Mouse (Mus musculus): Measurements from ENCODE around the gene Olfr417. TPM values are rescaled to one million over a fixed set of nuclear protein-coding genes. Genes with fewer than 3 reads are reported as not detected.

Olfr417 gene
- polyA plus RNA-seq, 1 experiment, result not detected

DNA sequence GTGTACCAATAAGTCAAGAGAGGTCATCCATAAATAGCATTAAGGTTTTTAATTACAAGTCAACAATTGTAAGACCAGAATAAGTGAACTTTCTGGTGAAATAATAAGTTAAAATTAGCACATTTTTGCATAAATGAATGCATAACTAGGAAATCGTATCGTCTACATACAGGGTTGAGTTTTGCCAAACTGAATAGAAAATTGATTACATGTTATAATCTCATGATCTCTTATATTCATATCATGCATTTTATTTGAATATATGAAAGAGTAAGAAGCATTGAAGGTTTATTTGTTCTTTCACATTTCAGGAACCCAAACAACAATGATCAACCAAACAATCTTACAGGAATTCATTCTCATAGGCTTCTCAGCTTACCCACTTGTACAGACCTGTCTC lies 25.8 kb downstream of the Olfr417 start, which contains the start of gene Olfr248:
TSS of gene Olfr248 (plus strand) at position 301 of the 400 bp plus-strand sequence.
- Histone ChIP-seq H3K27me3 (ENCODE audit: control insufficient read depth, insufficient read depth, low read length, poor library complexity, severe bottlenecking) (no peaks in the 10 kb centered on the region), H3K4me3 (ENCODE audit: low read depth, low read length) (no peak within 1 kb of the TSS), H3K9ac (ENCODE audit: low read depth, poor library complexity, severe bottlenecking) (no peak within 1 kb of the TSS), H3K9me3 (replicated peaks; ENCODE audit: control insufficient read depth, insufficient read depth, low read length, poor library complexity, severe bottlenecking) (no peaks in the 10 kb centered on the region), H3K4me1 (ENCODE audit: control insufficient read depth, insufficient read depth, low read length) (no peaks in the 10 kb centered on the region), H3K36me3 (ENCODE audit: control insufficient read depth, insufficient read depth, low read length, poor library complexity, severe bottlenecking) (no peaks in the 10 kb centered on the region), H3K27ac (ENCODE audit: insufficient read depth, low read length) (no peak within 1 kb of the TSS)
- TF ChIP-seq EP300 (IDR thresholded peaks at IDR 0.05; ENCODE audit: insufficient read depth, low read depth, low read length) (no peak), CTCF (IDR thresholded peaks at IDR 0.05; ENCODE audit: low read depth, low read length) (no peak), POLR2A (IDR thresholded peaks at IDR 0.05; ENCODE audit: insufficient read depth, low read length) (no peak)

DNA sequence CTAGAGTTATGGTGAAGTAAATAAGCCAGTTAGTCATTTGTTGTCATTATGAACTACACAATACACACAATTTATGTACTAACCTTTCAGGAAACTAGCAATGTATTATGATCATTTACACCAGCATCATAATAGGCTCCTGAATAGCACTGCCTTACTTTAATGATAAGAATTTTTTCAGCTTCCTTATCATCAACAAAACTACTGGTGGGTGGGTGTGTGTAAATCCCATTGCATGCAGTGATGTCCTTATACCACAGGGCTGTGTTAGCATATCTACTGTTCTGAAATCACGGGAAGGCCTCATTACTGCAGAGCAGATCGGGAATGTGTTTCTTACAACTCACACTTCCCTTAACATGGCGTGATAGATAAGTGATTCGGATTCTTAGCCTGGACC lies 58.0 kb downstream of the Olfr417 start:
- Histone ChIP-seq H3K9me3 (replicated peaks; ENCODE audit: control insufficient read depth, insufficient read depth, low read length, poor library complexity, severe bottlenecking) (no peaks in the 10 kb centered on the region), H3K27me3 (ENCODE audit: control insufficient read depth, insufficient read depth, low read length, poor library complexity, severe bottlenecking) (no peaks in the 10 kb centered on the region), H3K4me1 (ENCODE audit: control insufficient read depth, insufficient read depth, low read length) (peaks cover 2% of the 10 kb centered on the region), H3K4me3 (ENCODE audit: low read depth, low read length) (no peak overlapping the region), H3K36me3 (ENCODE audit: control insufficient read depth, insufficient read depth, low read length, poor library complexity, severe bottlenecking) (no peaks in the 10 kb centered on the region), H3K27ac (ENCODE audit: insufficient read depth, low read length) (no peak overlapping the region), H3K9ac (ENCODE audit: low read depth, poor library complexity, severe bottlenecking) (no peak overlapping the region)
- TF ChIP-seq CTCF (IDR thresholded peaks at IDR 0.05; ENCODE audit: low read depth, low read length) (no peak), EP300 (IDR thresholded peaks at IDR 0.05; ENCODE audit: insufficient read depth, low read depth, low read length) (no peak), POLR2A (IDR thresholded peaks at IDR 0.05; ENCODE audit: insufficient read depth, low read length) (no peak)

DNA sequence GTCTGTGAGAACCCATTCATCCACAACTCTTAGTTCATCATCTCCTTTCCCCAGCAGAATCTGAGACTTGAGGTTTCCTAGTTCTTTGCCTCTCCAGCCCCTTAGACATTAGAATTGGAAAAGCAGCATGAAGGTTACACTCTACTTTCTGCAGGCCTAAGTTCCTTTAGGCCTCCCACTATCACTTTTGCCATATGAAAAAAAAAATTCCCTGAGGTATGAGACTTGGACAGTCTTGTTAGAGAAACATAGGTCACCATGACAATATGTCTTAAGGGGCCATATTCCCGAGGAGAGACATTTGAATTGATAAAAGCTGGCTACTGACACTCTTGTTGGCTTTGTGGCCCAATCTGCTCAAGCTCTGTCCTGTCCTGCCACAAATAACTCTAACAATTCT lies 58.8 kb downstream of the Olfr417 start, which contains the start of gene Olfr414:
TSS of gene Olfr414 (plus strand) at position 301 of the 400 bp plus-strand sequence.
- H3K36me3 ChIP-seq (ENCODE audit: control insufficient read depth, insufficient read depth, low read length, poor library complexity, severe bottlenecking), result no peaks in the 10 kb centered on the region
- no peak within 1 kb of the TSS for H3K9ac ChIP-seq (ENCODE audit: low read depth, poor library complexity, severe bottlenecking)
- TF ChIP-seq CTCF (IDR thresholded peaks at IDR 0.05; ENCODE audit: low read depth, low read length), result no peak
- no peak for TF ChIP-seq EP300 (IDR thresholded peaks at IDR 0.05; ENCODE audit: insufficient read depth, low read depth, low read length)
- TF ChIP-seq POLR2A (IDR thresholded peaks at IDR 0.05; ENCODE audit: insufficient read depth, low read length), result no peak
- peaks cover 2% of the 10 kb centered on the region for H3K4me1 ChIP-seq (ENCODE audit: control insufficient read depth, insufficient read depth, low read length)
- H3K27ac ChIP-seq (ENCODE audit: insufficient read depth, low read length), result no peak within 1 kb of the TSS
- H3K9me3 ChIP-seq (replicated peaks; ENCODE audit: control insufficient read depth, insufficient read depth, low read length, poor library complexity, severe bottlenecking), result no peaks in the 10 kb centered on the region
- no peak within 1 kb of the TSS for H3K4me3 ChIP-seq (ENCODE audit: low read depth, low read length)
- no peaks in the 10 kb centered on the region for H3K27me3 ChIP-seq (ENCODE audit: control insufficient read depth, insufficient read depth, low read length, poor library complexity, severe bottlenecking)

Other genes with a start within 250 kb of the Olfr417 start
- not detected in 2 replicates for gene Olfr231, start 244.0 kb upstream of the Olfr417 start, polyA plus RNA-seq (2011; ENCODE audit: insufficient read depth, insufficient read length, low read depth, missing spikeins)
- not detected in 2 replicates for gene Olfr424, start 233.6 kb upstream of the Olfr417 start, polyA plus RNA-seq (2011; ENCODE audit: insufficient read depth, insufficient read length, low read depth, missing spikeins)
- not detected in 2 replicates for gene Olfr420, start 209.5 kb upstream of the Olfr417 start, polyA plus RNA-seq (2011; ENCODE audit: insufficient read depth, insufficient read length, low read depth, missing spikeins)
- gene Spta1, start 192.3 kb upstream of the Olfr417 start, polyA plus RNA-seq (2011; ENCODE audit: insufficient read depth, insufficient read length, low read depth, missing spikeins), result 0.91 and 0.94 TPM in 2 replicates
- gene Olfr419, start 113.1 kb upstream of the Olfr417 start, polyA plus RNA-seq (2011; ENCODE audit: insufficient read depth, insufficient read length, low read depth, missing spikeins), result not detected in 2 replicates
- gene Mptx1, start 34.6 kb upstream of the Olfr417 start, polyA plus RNA-seq (2011; ENCODE audit: insufficient read depth, insufficient read length, low read depth, missing spikeins), result not detected in 2 replicates
- gene Olfr248, start 25.9 kb downstream of the Olfr417 start, polyA plus RNA-seq (2011; ENCODE audit: insufficient read depth, insufficient read length, low read depth, missing spikeins), result not detected in 2 replicates
- not detected in 2 replicates for gene Olfr414, start 58.9 kb downstream of the Olfr417 start, polyA plus RNA-seq (2011; ENCODE audit: insufficient read depth, insufficient read length, low read depth, missing spikeins)
- gene Olfr220, start 77.0 kb downstream of the Olfr417 start, polyA plus RNA-seq (2011; ENCODE audit: insufficient read depth, insufficient read length, low read depth, missing spikeins), result not detected in 2 replicates
- gene Fmn2, start 136.7 kb downstream of the Olfr417 start, polyA plus RNA-seq (2011; ENCODE audit: insufficient read depth, insufficient read length, low read depth, missing spikeins), result 4.0 and 4.3 TPM in 2 replicates

Measured in ES-Bruce4 (cell line).